Mouse (Mus musculus) thymus, adult 2 months (tissue): Measurements from ENCODE around the gene Ccdc146. TPM values are rescaled to one million over a fixed set of nuclear protein-coding genes. Genes with fewer than 3 reads are reported as not detected.

Experiments used
- DNase-seq: peaks from one replicate; pipeline ENCODE4 v3.0.0; 2021
- H3K27ac ChIP-seq: fragments of 200-500 bp; 2 replicates; pipeline ENCODE4 v1.5.1; 2012; ENCODE audit warnings: low read length, control low read depth; ENCODE audit not compliant: control insufficient read depth, insufficient read depth
- H3K27me3 ChIP-seq: fragments of 200-500 bp; 2 replicates; pipeline ENCODE4 v1.6.1; 2012; ENCODE audit warnings: mild to moderate bottlenecking, low read length, moderate library complexity, mixed read lengths; ENCODE audit not compliant: control insufficient read depth, insufficient read depth
- H3K36me3 ChIP-seq: fragments of 200-500 bp; 2 replicates; pipeline ENCODE4 v1.6.1; 2012; ENCODE audit warnings: mild to moderate bottlenecking, low read length, moderate library complexity; ENCODE audit not compliant: control insufficient read depth, insufficient read depth
- H3K4me1 ChIP-seq: fragments of 200-500 bp; replicated peaks from 2 replicates; pipeline ENCODE4 v1.6.1; 2012; ENCODE audit warnings: low read length; ENCODE audit not compliant: control insufficient read depth, insufficient read depth
- H3K4me3 ChIP-seq: fragments of 200-500 bp; 2 replicates; pipeline ENCODE4 v1.5.1; 2012; ENCODE audit warnings: mild to moderate bottlenecking, low read length, control low read depth, moderate library complexity; ENCODE audit not compliant: control insufficient read depth, insufficient read depth
- CTCF ChIP-seq: fragments of 200-500 bp; IDR thresholded peaks from 2 replicates; pipeline ENCODE4 v1.5.1; 2012; ENCODE audit warnings: mild to moderate bottlenecking, control low read depth, low read length, moderate library complexity, borderline replicate concordance; ENCODE audit not compliant: control insufficient read depth, poor library complexity, insufficient read depth; ENCODE audit errors: extremely low read depth
- POLR2A ChIP-seq: fragments of 200-500 bp; IDR thresholded peaks from 2 replicates; pipeline ENCODE4 v1.6.1; 2012; ENCODE audit warnings: mild to moderate bottlenecking, low read length, control low read depth, moderate library complexity; ENCODE audit not compliant: control insufficient read depth, poor library complexity, insufficient read depth; ENCODE audit errors: extremely low read depth
- WGBS: fragments of 180-500 bp; shearing (Covaris S2); methylation state at CpG from one replicate; pipeline ENCODE4 v1.1.7; 2018; 5-methylcytosine and 5-hydroxymethylcytosine counted together
- polyA plus RNA-seq: library from polyadenylated mRNA; depleted of rRNA; stranded (reverse); fragments of >200 nt; gene quantifications from 2 replicates; pipeline ENCODE4 v1.2.3, GENCODE M21; 2012

The Ccdc146 gene
- polyA plus RNA-seq, 1 experiment, result not detected

- no peaks in the 10 kb centered on the region for H3K36me3 ChIP-seq
- no peak for DNase-seq
- WGBS, result 96% methylated on average over 8 of the region's 8 CpGs
These were observed 12.0 kb upstream of the Ccdc146 start for GRCm38 (mm10) chr5:21436471-21436975.

DNA sequence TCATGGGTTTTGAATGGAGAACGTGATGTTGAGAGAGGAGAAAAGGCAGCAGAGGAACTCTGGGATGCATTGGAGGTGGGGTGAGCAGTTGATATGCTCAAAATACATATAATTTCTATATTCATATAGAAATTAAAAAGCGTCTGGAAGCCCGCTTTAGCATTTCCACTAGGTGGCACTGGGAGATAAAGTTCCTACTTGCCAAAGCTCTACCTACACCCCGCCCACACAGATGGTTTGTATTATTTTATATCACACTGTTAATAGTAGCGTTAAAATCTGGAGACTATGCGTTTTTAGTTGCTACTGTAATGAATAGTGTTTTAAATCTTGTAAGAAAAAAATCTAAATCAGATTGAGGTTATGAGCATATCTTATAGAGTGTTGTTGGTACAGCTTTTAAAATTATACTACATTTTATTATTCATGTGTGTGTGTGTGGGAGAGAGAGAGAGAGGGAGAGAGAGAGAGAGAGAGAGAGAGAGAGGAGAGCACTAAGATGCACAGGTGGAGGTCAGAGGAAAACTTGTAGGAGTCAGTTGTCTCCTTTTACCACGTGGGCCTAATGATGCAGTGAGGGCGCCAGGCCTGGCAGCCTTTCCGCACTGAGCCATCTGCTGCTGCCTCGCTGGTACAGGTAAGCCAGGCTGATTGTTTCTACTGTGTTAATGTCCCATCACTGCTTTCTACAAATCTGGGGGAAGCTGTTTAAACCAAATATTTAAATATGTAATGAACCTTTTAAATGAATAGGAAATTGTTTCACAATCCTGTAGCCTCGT is 9.9 kb upstream of the Ccdc146 start:
- TF ChIP-seq CTCF (no peak), POLR2A (no peak)
- Histone ChIP-seq H3K36me3 (no peaks in the 10 kb centered on the region), H3K4me1 (no peaks in the 10 kb centered on the region), H3K27me3 (no peaks in the 10 kb centered on the region), H3K4me3 (no peak overlapping the region), H3K27ac (no peak overlapping the region)
- 82% methylated on average over 11 of the region's 11 CpGs for WGBS
- DNase-seq, result no peak

More at GRCm38 (mm10) chr5:21436471-21436975, 12.0 kb upstream of the Ccdc146 start:
- H3K4me3 ChIP-seq, result no peak overlapping the region
- no peak overlapping the region for H3K27ac ChIP-seq
- no peaks in the 10 kb centered on the region for H3K4me1 ChIP-seq
- TF ChIP-seq POLR2A (no peak), CTCF (no peak)
- no peaks in the 10 kb centered on the region for H3K27me3 ChIP-seq

GRCm38 (mm10) chr5:21426666-21427065 is 2.2 kb upstream of the Ccdc146 start:
- H3K36me3 ChIP-seq, result no peaks in the 10 kb centered on the region
- H3K4me1 ChIP-seq, result peaks cover 3% of the 10 kb centered on the region
- H3K27ac ChIP-seq, result no peak overlapping the region
- H3K27me3 ChIP-seq, result no peaks in the 10 kb centered on the region
- H3K4me3 ChIP-seq, result no peak overlapping the region
- no peak for DNase-seq
- TF ChIP-seq CTCF (no peak), POLR2A (no peak)
- WGBS, result 97% methylated on average over 6 of the region's 6 CpGs

GRCm38 (mm10) chr5:21420609-21421008 is 3.9 kb downstream of the Ccdc146 start:
- Histone ChIP-seq H3K36me3 (no peaks in the 10 kb centered on the region), H3K4me1 (peaks cover 3% of the 10 kb centered on the region), H3K4me3 (no peak overlapping the region), H3K27me3 (no peaks in the 10 kb centered on the region), H3K27ac (no peak overlapping the region)
- TF ChIP-seq POLR2A (no peak), CTCF (no peak)
- WGBS, result 17% methylated on average over 1 of the region's 1 CpGs
- DNase-seq, result no peak

- TF ChIP-seq POLR2A (no peak), CTCF (no peak)
- Histone ChIP-seq H3K27ac (no peak overlapping the region), H3K4me3 (no peak overlapping the region), H3K4me1 (0 out of 2 replicates have a peak, but pooled peaks cover 6% of the 10 kb centered on the region), H3K36me3 (no peaks in the 10 kb centered on the region), H3K27me3 (no peaks in the 10 kb centered on the region)
- DNase-seq, result no peak
- WGBS, result 22% methylated on average over 4 of the region's 4 CpGs
These were observed 5.9 kb downstream of the Ccdc146 start for GRCm38 (mm10) chr5:21418613-21419012.

DNA sequence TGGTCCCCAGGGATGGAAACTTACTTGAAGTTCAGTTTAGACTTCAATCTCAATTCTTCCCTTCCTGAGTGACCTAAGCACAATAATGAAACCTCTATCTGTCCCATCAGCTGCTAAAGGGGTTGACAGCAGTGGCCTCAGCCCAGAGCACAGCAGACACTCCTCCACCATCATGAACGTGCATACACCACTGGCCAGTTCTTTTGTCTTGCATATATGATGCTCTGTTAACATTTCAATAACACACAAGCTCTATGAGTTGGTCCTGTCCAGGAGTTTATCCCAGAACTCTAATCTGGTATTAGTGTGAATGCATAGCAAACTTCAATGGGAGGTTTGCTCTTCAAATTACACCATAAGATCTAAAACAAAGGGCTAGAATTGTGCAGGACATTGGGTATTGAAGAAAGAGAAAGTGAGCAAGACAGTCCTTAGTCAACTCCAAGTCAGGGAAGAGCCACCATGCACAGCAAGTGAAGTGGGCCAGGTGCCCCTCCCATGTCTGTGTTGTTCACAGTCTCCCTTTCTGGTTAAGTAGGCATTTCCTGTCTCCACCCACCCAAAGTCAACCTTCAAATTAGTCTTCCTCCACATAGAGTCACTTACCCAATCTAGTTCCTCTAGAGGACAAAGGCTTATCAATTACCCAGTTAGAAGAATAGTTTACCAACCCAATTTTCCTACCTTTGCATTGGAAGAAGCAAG is 10.2 kb downstream of the Ccdc146 start:
- Histone ChIP-seq H3K36me3 (no peaks in the 10 kb centered on the region), H3K4me1 (peaks cover 20% of the 10 kb centered on the region), H3K27me3 (no peaks in the 10 kb centered on the region; the same call in 1 of the 2 replicates), H3K27ac (no peak overlapping the region), H3K4me3 (no peak overlapping the region)
- DNase-seq, result no peak
- TF ChIP-seq POLR2A (no peak), CTCF (no peak)
- 71% methylated on average over 1 of the region's 1 CpGs for WGBS
